In genomic region chr16:57421680-57422417, GRCm38 (mm10) we compare ENCODE assay signal across 8 mouse cellular contexts.
DNase-seq lines count a peak whose midpoint lies in the region; ATAC-seq and TF ChIP-seq lines count a peak whose summit lies in the region.
"Had no signal": no experiment of that assay in that cellular context is flagged by ENCODE, and none has a peak within 500 bp of the region (broad histone marks: within the 10 kb centered on the region; RNA-seq: fewer than 3 reads in every experiment).

No protein-coding gene starts in this region.

- H3K4me1 ChIP-seq in kidney, adult 2 months (ENCODE audit: control insufficient read depth, insufficient read depth, low read length) = peaks cover 14% of the 10 kb centered on the region
- no peaks in the 10 kb centered on the region; a peak in 1 of 4 replicates for H3K4me1 ChIP-seq in MEL (ENCODE audit: control insufficient read depth in 1 of 2, insufficient read depth in 2 of 2, low read length in 2 of 2)
- H3K4me1 ChIP-seq in heart, postnatal 0 days (ENCODE audit: control insufficient read depth, insufficient read depth) = peaks cover 9% of the 10 kb centered on the region; the same call in 1 of the 2 replicates
- no peaks in the 10 kb centered on the region for H3K4me1 ChIP-seq in liver, embryonic 11.5 days (replicated peaks; ENCODE audit: control insufficient read depth, insufficient read depth, low read length)

- no peak overlapping the region for H3K4me2 ChIP-seq in heart, postnatal 0 days (ENCODE audit: low read depth, low read length)
- peak overlapping the region; percentile 65 for H3K4me2 ChIP-seq in myocyte (ENCODE audit: low read depth)
- H3K4me2 ChIP-seq in liver, embryonic 11.5 days = no peak overlapping the region

- no peak for TF ChIP-seq EP300 in MEL (IDR thresholded peaks at IDR 0.05; ENCODE audit: low read depth in 1 of 2, low read length in 2 of 2)
- TF ChIP-seq EP300 in heart, postnatal 0 days (IDR thresholded peaks at IDR 0.05; ENCODE audit: low read depth) = no peak

- H3ac ChIP-seq in myocyte (ENCODE audit: control insufficient read depth, insufficient read length) = no peak overlapping the region

- H3K9ac ChIP-seq in MEL (ENCODE audit: control insufficient read depth, low read depth, low read length, poor library complexity, severe bottlenecking) = no peak overlapping the region
- no peak overlapping the region for H3K9ac ChIP-seq in heart, postnatal 0 days (replicated peaks; ENCODE audit: low read depth, low read length)
- H3K9ac ChIP-seq in liver, embryonic 11.5 days (ENCODE audit: low read depth, low read length) = no peak overlapping the region

- no peak for TF ChIP-seq POLR2A in kidney, adult 2 months (IDR thresholded peaks at IDR 0.05; ENCODE audit: low read depth, low read length)
- TF ChIP-seq POLR2A in MEL (IDR thresholded peaks at IDR 0.05; ENCODE audit: control insufficient read depth in 1 of 2, insufficient read depth in 1 of 2, low read depth in 1 of 2, low read length in 2 of 2, poor library complexity in 1 of 2) = no peak
- TF ChIP-seq POLR2A in myocyte (IDR thresholded peaks at IDR 0.05; ENCODE audit: insufficient read length, low read depth) = no peak

- H3K9me3 ChIP-seq in MEL (replicated peaks; ENCODE audit: insufficient read depth, low read length) = no peaks in the 10 kb centered on the region
- H3K9me3 ChIP-seq in heart, postnatal 0 days (replicated peaks; ENCODE audit: control insufficient read depth, low read length) = no peaks in the 10 kb centered on the region
- no peaks in the 10 kb centered on the region for H3K9me3 ChIP-seq in liver, embryonic 11.5 days (ENCODE audit: control insufficient read depth, low read length)

- no peaks in the 10 kb centered on the region for H3K27me3 ChIP-seq in kidney, adult 2 months (replicated peaks; ENCODE audit: control insufficient read depth, insufficient read depth, low read length)
- no peaks in the 10 kb centered on the region for H3K27me3 ChIP-seq in MEL (ENCODE audit: control insufficient read depth in 1 of 2, insufficient read depth in 2 of 2, low read length in 2 of 2)
- H3K27me3 ChIP-seq in heart, postnatal 0 days (ENCODE audit: control insufficient read depth, insufficient read depth, low read length) = no peaks in the 10 kb centered on the region
- H3K27me3 ChIP-seq in myocyte (ENCODE audit: control insufficient read depth, insufficient read depth, insufficient read length) = no peaks in the 10 kb centered on the region
- no peaks in the 10 kb centered on the region for H3K27me3 ChIP-seq in liver, embryonic 11.5 days (replicated peaks; ENCODE audit: control insufficient read depth, insufficient read depth, low read length)

- TF ChIP-seq RAD21 in MEL (IDR thresholded peaks at IDR 0.05; ENCODE audit: low read depth, low read length) = no peak

- intact Hi-C loops in gastrocnemius, postnatal 14 days (cut with DNase I; ENCODE audit: low total_unique reads) = no loop called here

- peak; percentile 37 for DNase-seq in kidney, adult 2 months
- DNase-seq in kidney, postnatal 10 days = no peak
- DNase-seq in MEL (ENCODE audit: low read depth, low spot score) = peak; percentile 13
- DNase-seq in heart, postnatal 0 days (ENCODE audit: low spot score) = no peak
- no peak for DNase-seq in gastrocnemius, postnatal 14 days
- DNase-seq in liver, embryonic 11.5 days (ENCODE audit: low spot score) = no peak
- DNase-seq: cerebellum, adult 9-11 months had no signal

- H3K4me3 ChIP-seq in kidney, adult 2 months (ENCODE audit: insufficient read depth, low read depth, low read length) = no peak overlapping the region
- H3K4me3 ChIP-seq in MEL (ENCODE audit: control insufficient read depth in 1 of 2, insufficient read depth in 1 of 2, low read depth in 2 of 2, low read length in 2 of 2) (no peak overlapping the region), myocyte (no peak overlapping the region)
- no peak overlapping the region for H3K4me3 ChIP-seq in heart, postnatal 0 days (ENCODE audit: low read depth, low read length)
- H3K4me3 ChIP-seq in liver, embryonic 11.5 days (ENCODE audit: low read depth, low read length) = no peak overlapping the region

- peak overlapping the region; percentile 95 for H3K27ac ChIP-seq in kidney, adult 2 months (ENCODE audit: insufficient read depth, low read depth, low read length)
- H3K27ac ChIP-seq in MEL (ENCODE audit: control insufficient read depth, low read depth, low read length) = no peak overlapping the region
- H3K27ac ChIP-seq in heart, postnatal 0 days (ENCODE audit: low read depth) = peak overlapping the region; percentile 76
- H3K27ac ChIP-seq in liver, embryonic 11.5 days (ENCODE audit: low read depth, low read length) = no peak overlapping the region

- H3K79me2 ChIP-seq in MEL (ENCODE audit: control insufficient read depth, insufficient read depth, low read length, poor library complexity) (no peaks in the 10 kb centered on the region), myocyte (ENCODE audit: control insufficient read depth, insufficient read depth) (no peaks in the 10 kb centered on the region)

- 49% methylated on average over 7 of the region's 7 CpGs for WGBS in kidney, adult 2 months
- 87% methylated on average over 7 of the region's 7 CpGs for WGBS in heart, postnatal 0 days
- 75% methylated on average over 7 of the region's 7 CpGs for WGBS in liver, embryonic 11.5 days

- TF ChIP-seq CTCF in kidney, adult 2 months (conservative IDR thresholded peaks at IDR 0.05; ENCODE audit: insufficient read depth, insufficient read length, low read depth, low read length) = no peak
- no peak for TF ChIP-seq CTCF in MEL (IDR thresholded peaks at IDR 0.05 in 2 of 3, conservative IDR thresholded peaks at IDR 0.05 in 1 of 3; ENCODE audit: control insufficient read depth in 1 of 3, insufficient read depth in 1 of 3, low read depth in 2 of 3, low read length in 3 of 3, poor library complexity in 1 of 3, severe bottlenecking in 1 of 3)
- no peak for TF ChIP-seq CTCF in heart, postnatal 0 days (IDR thresholded peaks at IDR 0.05; ENCODE audit: low read depth)

- ATAC-seq in heart, postnatal 0 days (ENCODE audit: insufficient read depth, low read depth) = no peak
- no peak for ATAC-seq in liver, embryonic 11.5 days (replicated peaks; ENCODE audit: low FRiP score)

- no peaks in the 10 kb centered on the region for H3K36me3 ChIP-seq in kidney, adult 2 months (ENCODE audit: control insufficient read depth, insufficient read depth, low read length)
- H3K36me3 ChIP-seq in MEL (ENCODE audit: control insufficient read depth in 1 of 2, insufficient read depth in 2 of 2, low read length in 2 of 2) = peaks cover 0 to 3% of the 10 kb centered on the region in 2 experiments; a peak in 2 of 4 replicates
- no peaks in the 10 kb centered on the region for H3K36me3 ChIP-seq in heart, postnatal 0 days (replicated peaks; ENCODE audit: control insufficient read depth, insufficient read depth, low read length)
- no peaks in the 10 kb centered on the region for H3K36me3 ChIP-seq in myocyte (ENCODE audit: control insufficient read depth, insufficient read depth)
- no peaks in the 10 kb centered on the region for H3K36me3 ChIP-seq in liver, embryonic 11.5 days (ENCODE audit: control insufficient read depth, insufficient read depth, low read length)

TF ChIP-seq in MEL, 35 proteins besides CTCF, POLR2A, EP300 and RAD21 (continues in another document):
- no peak for TF ChIP-seq USF2 (IDR thresholded peaks at IDR 0.05; ENCODE audit: borderline replicate concordance in 1 of 2, insufficient read depth in 1 of 2, low read depth in 1 of 2, low read length in 2 of 2)
- TF ChIP-seq MEF2A (IDR thresholded peaks at IDR 0.05; ENCODE audit: extremely low read depth, insufficient replicate concordance, low read depth, low read length, poor library complexity, severe bottlenecking) = no peak
- no peak for TF ChIP-seq POLR2AphosphoS5 (IDR thresholded peaks at IDR 0.05; ENCODE audit: borderline replicate concordance, low read depth, low read length)
- TF ChIP-seq MXI1 (IDR thresholded peaks at IDR 0.05; ENCODE audit: low read depth, low read length) = no peak
- TF ChIP-seq TAL1 (IDR thresholded peaks at IDR 0.05; ENCODE audit: low read length) = no peak
- no peak for TF ChIP-seq ETS1 (IDR thresholded peaks at IDR 0.05; ENCODE audit: low read depth, low read length)
- TF ChIP-seq KAT2A (conservative IDR thresholded peaks at IDR 0.05; ENCODE audit: low read depth, low read length) = no peak
- TF ChIP-seq ZMIZ1 (IDR thresholded peaks at IDR 0.05; ENCODE audit: low read depth, low read length) = no peak
- no peak for TF ChIP-seq TCF12 (IDR thresholded peaks at IDR 0.05; ENCODE audit: low read depth, low read length)
- TF ChIP-seq GABPA (IDR thresholded peaks at IDR 0.05; ENCODE audit: low read depth, low read length) = no peak
- TF ChIP-seq USF1 (IDR thresholded peaks at IDR 0.05; ENCODE audit: low read depth, low read length) = no peak
- no peak for TF ChIP-seq ZNF384 (IDR thresholded peaks at IDR 0.05; ENCODE audit: low read depth, low read length)
- no peak for TF ChIP-seq SIN3A (IDR thresholded peaks at IDR 0.05; ENCODE audit: low read length)
- TF ChIP-seq JUND (IDR thresholded peaks at IDR 0.05; ENCODE audit: low read depth, low read length) = no peak

TF ChIP-seq in myocyte, 11 proteins besides CTCF, POLR2A, EP300 and RAD21:
- TF ChIP-seq MYOG (IDR thresholded peaks at IDR 0.05; ENCODE audit: control insufficient read depth in 1 of 3, insufficient read depth in 1 of 3, insufficient read length in 2 of 3, low read depth in 2 of 3) = no peak

Comparison
In these comparisons a context has a peak if more than half of its experiments do, and no peak if none do; other contexts are left out.
1. DNase-seq: peak in kidney, adult 2 months (single experiment) and MEL (single experiment); none in kidney, postnatal 10 days (single experiment), heart, postnatal 0 days (single experiment), gastrocnemius, postnatal 14 days (single experiment) and liver, embryonic 11.5 days (single experiment).
2. H3K27ac ChIP-seq: peak in kidney, adult 2 months (single experiment) and heart, postnatal 0 days (single experiment); none in MEL (single experiment) and liver, embryonic 11.5 days (single experiment).